Mouse (Mus musculus) brain, embryonic 14.5 days (tissue): ENCODE results near the gene Mbnl1. TPM values are rescaled to one million over a fixed set of nuclear protein-coding genes. Genes with fewer than 3 reads are reported as not detected.

ENCODE experiments used
- DNase-seq: peaks from one replicate; pipeline ENCODE4 v3.0.0-alpha.2; 2011; ENCODE audit warnings: low read depth
- CTCF ChIP-seq: fragments of 200-500 bp; IDR thresholded peaks from 2 replicates; pipeline ENCODE4 v1.5.1; 2012; ENCODE audit warnings: inconsistent platforms, mild to moderate bottlenecking, moderate library complexity, borderline replicate concordance; ENCODE audit not compliant: insufficient read depth, insufficient read length; ENCODE audit errors: extremely low read depth
- POLR2A ChIP-seq: fragments of 200-500 bp; IDR thresholded peaks from 2 replicates; pipeline ENCODE4 v1.6.1; 2012; ENCODE audit warnings: mild to moderate bottlenecking, inconsistent platforms, borderline replicate concordance; ENCODE audit not compliant: poor library complexity, insufficient read depth, insufficient read length, severe bottlenecking; ENCODE audit errors: extremely low read depth
- polyA plus RNA-seq: library from polyadenylated mRNA; depleted of rRNA; stranded (reverse); fragments of >200 nt; gene quantifications from 2 replicates; pipeline ENCODE4 v1.2.3, GENCODE M21; 2012

Gene Mbnl1
- polyA plus RNA-seq, 1 experiment = 25.3 TPM

- TF ChIP-seq POLR2A (no peak), CTCF (no peak)
- peak; percentile 39 for DNase-seq
These were observed 27.3 kb downstream of the Mbnl1 start for GRCm38 (mm10) chr3:60499718-60500450.

- TF ChIP-seq CTCF = no peak
- TF ChIP-seq POLR2A = peak; percentile 83
These were observed 28.2 kb downstream of the Mbnl1 start for GRCm38 (mm10) chr3:60500571-60501527.

GRCm38 (mm10) chr3:60501561-60502151, 29.0 kb downstream of the Mbnl1 start:
- TF ChIP-seq CTCF (no peak), POLR2A (no peak)
- peak; percentile 80 for DNase-seq

More at GRCm38 (mm10) chr3:60500571-60501527, 28.2 kb downstream of the Mbnl1 start:
- peak; percentile 82 for DNase-seq

- TF ChIP-seq POLR2A = no peak
- no peak for TF ChIP-seq CTCF
- peak; percentile 46 for DNase-seq
These were observed 29.7 kb downstream of the Mbnl1 start for GRCm38 (mm10) chr3:60502155-60502987.

GRCm38 (mm10) chr3:60503196-60503595, 30.6 kb downstream of the Mbnl1 start:
- TF ChIP-seq POLR2A (no peak), CTCF (no peak)
- DNase-seq = peak; percentile 36

DNA sequence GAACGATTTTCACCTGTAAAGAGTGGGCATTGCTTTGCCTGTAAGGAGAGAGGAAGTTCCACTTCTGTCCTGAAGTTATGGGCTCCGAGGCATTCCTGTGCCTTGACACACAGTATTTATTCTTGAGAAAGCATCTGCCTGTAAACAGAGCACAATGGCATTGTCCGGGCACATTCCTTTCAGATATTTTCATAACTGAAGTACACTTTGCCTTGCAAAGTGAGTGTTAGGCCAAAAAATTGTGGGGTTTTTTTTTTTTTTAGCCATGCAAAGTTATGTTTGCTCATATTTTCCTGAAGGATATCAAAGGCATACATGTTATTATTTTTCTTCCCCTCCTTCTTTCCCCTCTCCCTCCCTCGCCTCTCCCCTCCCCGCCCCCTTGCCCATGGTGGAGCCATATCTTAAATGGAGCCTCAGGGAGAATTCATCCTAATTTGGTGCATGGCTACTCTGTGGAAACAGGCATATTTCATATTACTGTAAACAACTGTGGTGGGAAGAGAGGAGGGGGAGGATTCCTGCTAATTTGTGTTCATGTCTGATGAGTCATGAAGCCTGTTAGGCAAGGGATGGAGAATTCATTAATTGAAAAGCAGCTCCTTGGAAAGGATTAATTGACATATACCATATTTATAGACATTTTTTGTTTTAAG, 32.3 kb downstream of the Mbnl1 start:
- DNase-seq = no peak
- TF ChIP-seq POLR2A = no peak
- no peak for TF ChIP-seq CTCF

GRCm38 (mm10) chr3:60506821-60507220, 34.2 kb downstream of the Mbnl1 start:
- TF ChIP-seq CTCF (no peak), POLR2A (no peak)

DNA sequence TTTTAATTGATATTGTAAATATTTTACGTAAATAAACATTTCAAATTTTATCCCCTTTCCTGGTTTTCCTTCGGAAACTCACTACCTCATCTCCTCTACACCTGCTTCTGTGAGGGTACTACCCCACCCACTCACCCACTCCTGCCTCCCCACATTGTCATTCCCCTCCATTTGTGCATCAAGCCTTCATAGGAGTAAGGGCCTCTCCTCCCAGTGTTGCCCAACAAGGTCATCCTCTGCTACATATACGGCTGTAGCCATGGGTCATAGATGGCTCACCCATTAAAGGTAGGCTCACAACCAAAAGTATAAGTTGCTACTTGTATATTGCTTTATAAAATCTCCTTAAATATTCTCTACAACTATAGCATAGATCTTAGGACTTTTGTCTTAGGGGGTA, 34.9 kb downstream of the Mbnl1 start:
- DNase-seq = no peak
- TF ChIP-seq CTCF (no peak), POLR2A (no peak)

More at GRCm38 (mm10) chr3:60506821-60507220, 34.2 kb downstream of the Mbnl1 start:
- no peak for DNase-seq

GRCm38 (mm10) chr3:60507979-60508378, 35.3 kb downstream of the Mbnl1 start:
- no peak for TF ChIP-seq CTCF
- TF ChIP-seq POLR2A = no peak
- DNase-seq = no peak

- no peak for DNase-seq
- TF ChIP-seq CTCF (no peak), POLR2A (no peak)
These were observed 38.6 kb downstream of the Mbnl1 start for GRCm38 (mm10) chr3:60511197-60511596.
